Mouse (Mus musculus) forebrain, embryonic 10.5 days (tissue): ENCODE measurements at regions not wholly inside any gene's neighbourhood (a gene's known extent, or its start where the extent isn't known, plus 50 kb on each side); places are given as distances from the start of the nearest gene placed in this dataset.

ENCODE experiments used
- DNase-seq: peaks from one replicate; pipeline ENCODE4 v3.0.0-alpha.2; 2017; ENCODE audit warnings: low spot score; ENCODE audit errors: extremely low spot score
- H3K27ac ChIP-seq: fragments of 300-500 bp; sonication (generic); 2 replicates; pipeline ENCODE4 v1.5.1; 2016; ENCODE audit warnings: mild to moderate bottlenecking
- H3K27me3 ChIP-seq: fragments of 300-500 bp; sonication (generic); 2 replicates; pipeline ENCODE4 v1.6.1; 2016; ENCODE audit warnings: mild to moderate bottlenecking; ENCODE audit not compliant: poor library complexity, severe bottlenecking
- H3K36me3 ChIP-seq: fragments of 300-500 bp; sonication (generic); replicated peaks from 2 replicates; pipeline ENCODE4 v1.6.1; 2016; ENCODE audit warnings: mild to moderate bottlenecking, moderate library complexity
- H3K4me1 ChIP-seq: fragments of 300-500 bp; sonication (generic); 2 replicates; pipeline ENCODE4 v1.6.1; 2016
- H3K4me3 ChIP-seq: fragments of 300-500 bp; sonication (generic); 2 replicates; pipeline ENCODE4 v1.5.1; 2016; ENCODE audit warnings: mild to moderate bottlenecking, moderate library complexity
- H3K9me3 ChIP-seq: fragments of 300-500 bp; sonication (generic); 2 replicates; pipeline ENCODE4 v1.6.1; 2016; ENCODE audit warnings: mild to moderate bottlenecking, moderate library complexity
- WGBS: fragments of 180-500 bp; shearing (Covaris S2); methylation state at CpG from one replicate; pipeline ENCODE4 v1.1.7; 2016; 5-methylcytosine and 5-hydroxymethylcytosine counted together

- WGBS: 86% methylated on average over 4 of the region's 4 CpGs
- peaks cover 18% of the 10 kb centered on the region for H3K4me1 ChIP-seq
Observed at GRCm38 (mm10) chr8:89167026-89167425, 123.1 kb upstream of the Sall1 start.

GRCm38 (mm10) chr8:89156909-89157308 is 112.9 kb upstream of the Sall1 start:
- WGBS: 87% methylated on average over 1 of the region's 1 CpGs
- H3K9me3 ChIP-seq: no peaks in the 10 kb centered on the region
- no peaks in the 10 kb centered on the region for H3K27me3 ChIP-seq
- no peak overlapping the region for H3K27ac ChIP-seq
- H3K4me1 ChIP-seq: peaks cover 14% of the 10 kb centered on the region; the same call in 1 of the 2 replicates
- no peaks in the 10 kb centered on the region for H3K36me3 ChIP-seq
- DNase-seq: no peak
- no peak overlapping the region for H3K4me3 ChIP-seq

More at GRCm38 (mm10) chr8:89167026-89167425, 123.1 kb upstream of the Sall1 start:
- Histone ChIP-seq H3K27ac (no peak overlapping the region), H3K4me3 (no peak overlapping the region), H3K9me3 (no peaks in the 10 kb centered on the region), H3K36me3 (no peaks in the 10 kb centered on the region), H3K27me3 (no peaks in the 10 kb centered on the region)
- DNase-seq: no peak

DNA sequence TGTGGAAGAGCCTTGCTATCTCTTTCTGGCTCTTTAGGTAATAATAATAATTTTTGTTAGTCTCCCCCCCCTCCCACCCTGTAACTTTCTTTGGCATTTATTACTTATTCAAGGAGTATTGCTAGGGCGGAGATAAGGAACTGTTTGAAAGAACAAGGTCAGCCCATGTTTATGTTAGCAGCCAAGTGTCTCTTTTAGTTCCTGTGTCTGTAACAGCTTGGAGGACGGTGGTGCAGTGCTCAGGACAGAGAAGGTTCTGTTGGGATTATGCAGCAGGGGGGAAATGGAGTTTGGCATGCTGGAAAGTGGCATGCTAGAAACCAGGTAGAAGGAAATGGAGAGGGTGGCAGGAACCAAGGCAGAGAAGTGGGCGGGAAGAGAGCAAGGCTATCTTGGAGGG is 109.6 kb upstream of the Sall1 start:
- H3K36me3 ChIP-seq: no peaks in the 10 kb centered on the region
- H3K4me3 ChIP-seq: no peak overlapping the region
- WGBS: 78% methylated on average over 3 of the region's 3 CpGs
- H3K4me1 ChIP-seq: peaks cover 14% of the 10 kb centered on the region; the same call in 1 of the 2 replicates
- DNase-seq: no peak
- no peaks in the 10 kb centered on the region for H3K27me3 ChIP-seq
- H3K27ac ChIP-seq: no peak overlapping the region
- H3K9me3 ChIP-seq: no peaks in the 10 kb centered on the region

- Histone ChIP-seq H3K9me3 (no peaks in the 10 kb centered on the region), H3K4me1 (peaks cover 14% of the 10 kb centered on the region; the same call in 1 of the 2 replicates), H3K27me3 (no peaks in the 10 kb centered on the region), H3K4me3 (no peak overlapping the region), H3K36me3 (no peaks in the 10 kb centered on the region), H3K27ac (no peak overlapping the region)
- DNase-seq: no peak
- WGBS: 86% methylated on average over 17 of the region's 17 CpGs
Observed at GRCm38 (mm10) chr8:89152867-89153595, 109.1 kb upstream of the Sall1 start.

GRCm38 (mm10) chr8:89152331-89152730 is 108.4 kb upstream of the Sall1 start:
- 93% methylated on average over 8 of the region's 8 CpGs for WGBS
- H3K4me1 ChIP-seq: peaks cover 14% of the 10 kb centered on the region; the same call in 1 of the 2 replicates
- no peaks in the 10 kb centered on the region for H3K36me3 ChIP-seq
- DNase-seq: no peak
- no peak overlapping the region for H3K27ac ChIP-seq
- no peak overlapping the region for H3K4me3 ChIP-seq
- no peaks in the 10 kb centered on the region for H3K27me3 ChIP-seq
- H3K9me3 ChIP-seq: no peaks in the 10 kb centered on the region

GRCm38 (mm10) chr8:89150952-89151351 is 107.0 kb upstream of the Sall1 start:
- WGBS: 94% methylated on average over 2 of the region's 2 CpGs
- no peak overlapping the region for H3K27ac ChIP-seq

GRCm38 (mm10) chr8:89141529-89142235 is 97.7 kb upstream of the Sall1 start:
- 55% methylated on average over 8 of the region's 8 CpGs for WGBS
- peaks cover 27% of the 10 kb centered on the region for H3K27me3 ChIP-seq
- H3K36me3 ChIP-seq: no peaks in the 10 kb centered on the region
- peaks cover 29% of the 10 kb centered on the region for H3K4me1 ChIP-seq
- peak overlapping the region; percentile 53 for H3K27ac ChIP-seq
- no peak for DNase-seq
- H3K4me3 ChIP-seq: no peak overlapping the region
- no peaks in the 10 kb centered on the region for H3K9me3 ChIP-seq

More at GRCm38 (mm10) chr8:89150952-89151351, 107.0 kb upstream of the Sall1 start:
- no peaks in the 10 kb centered on the region for H3K36me3 ChIP-seq
- H3K27me3 ChIP-seq: no peaks in the 10 kb centered on the region
- DNase-seq: no peak
- H3K4me1 ChIP-seq: peaks cover 14% of the 10 kb centered on the region; the same call in 1 of the 2 replicates
- no peak overlapping the region for H3K4me3 ChIP-seq
- H3K9me3 ChIP-seq: no peaks in the 10 kb centered on the region

DNA sequence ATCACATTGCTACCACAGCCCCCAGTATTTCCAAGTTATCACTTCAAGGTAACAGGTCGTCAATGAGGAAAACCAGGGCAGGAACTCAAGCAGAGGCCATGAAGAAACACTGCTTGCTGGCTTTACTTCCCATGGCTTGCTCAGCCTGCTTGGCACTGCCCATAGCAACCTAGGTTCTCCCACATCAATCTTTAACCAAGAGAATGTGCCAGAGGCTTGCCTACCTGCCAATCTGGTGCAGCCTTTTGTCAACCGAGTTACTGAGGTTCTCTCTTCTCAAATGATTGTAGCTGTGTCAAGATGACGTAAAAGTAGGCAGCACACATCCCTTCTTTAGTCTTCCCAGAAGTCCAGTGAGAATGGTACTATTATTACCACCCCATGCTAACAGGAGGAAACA is 95.9 kb upstream of the Sall1 start:
- no peak for DNase-seq
- H3K27ac ChIP-seq: no peak overlapping the region
- H3K4me3 ChIP-seq: no peak overlapping the region
- no peaks in the 10 kb centered on the region for H3K36me3 ChIP-seq
- no peaks in the 10 kb centered on the region for H3K9me3 ChIP-seq
- 82% methylated on average over 3 of the region's 3 CpGs for WGBS
- H3K4me1 ChIP-seq: peaks cover 34% of the 10 kb centered on the region
- peaks cover 27% of the 10 kb centered on the region for H3K27me3 ChIP-seq

- 85% methylated on average over 8 of the region's 8 CpGs for whole genome bisulfite sequencing
- DNase-seq: no peak
- Histone ChIP-seq H3K27me3 (peaks cover 15% of the 10 kb centered on the region), H3K4me1 (peaks cover 38% of the 10 kb centered on the region), H3K36me3 (no peaks in the 10 kb centered on the region), H3K4me3 (no peak overlapping the region), H3K27ac (no peak overlapping the region), H3K9me3 (no peaks in the 10 kb centered on the region)
Observed at GRCm38 (mm10) chr8:89138416-89139125, 94.6 kb upstream of the Sall1 start.

- WGBS: 85% methylated on average over 19 of the region's 19 CpGs
- Histone ChIP-seq H3K27me3 (no peaks in the 10 kb centered on the region), H3K4me1 (peaks cover 20% of the 10 kb centered on the region), H3K4me3 (no peak overlapping the region), H3K36me3 (no peaks in the 10 kb centered on the region), H3K27ac (no peak overlapping the region), H3K9me3 (no peaks in the 10 kb centered on the region)
- DNase-seq: no peak
Observed at GRCm38 (mm10) chr8:89134581-89135484, 90.9 kb upstream of the Sall1 start.

DNA sequence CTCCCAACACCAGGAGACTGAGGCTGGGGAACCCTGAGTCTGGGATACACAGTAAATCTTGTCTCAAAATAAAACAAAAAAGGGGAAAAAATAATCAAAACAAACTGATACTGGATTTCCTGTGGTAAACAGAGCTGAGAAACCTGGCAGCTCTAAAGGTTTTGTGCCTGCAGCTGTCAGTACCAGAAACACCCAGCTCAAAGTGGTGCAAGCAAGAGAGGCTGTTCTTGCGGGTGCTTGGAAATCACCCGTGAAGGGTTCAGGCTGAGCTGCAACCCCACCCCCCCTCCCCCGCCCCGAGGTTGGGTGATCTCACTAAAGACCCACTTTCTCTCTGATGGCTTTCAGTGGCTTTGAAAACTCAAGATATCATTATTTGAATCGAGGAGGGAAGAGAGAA is 90.1 kb upstream of the Sall1 start:
- Histone ChIP-seq H3K9me3 (no peaks in the 10 kb centered on the region), H3K27ac (no peak overlapping the region), H3K4me1 (peaks cover 20% of the 10 kb centered on the region), H3K4me3 (no peak overlapping the region), H3K36me3 (no peaks in the 10 kb centered on the region), H3K27me3 (no peaks in the 10 kb centered on the region)
- WGBS: 64% methylated on average over 5 of the region's 5 CpGs
- DNase-seq: no peak

GRCm38 (mm10) chr8:89121051-89121450 is 77.1 kb upstream of the Sall1 start:
- H3K9me3 ChIP-seq: no peaks in the 10 kb centered on the region

More at GRCm38 (mm10) chr8:89121051-89121450, 77.1 kb upstream of the Sall1 start:
- no peak for DNase-seq
- WGBS: 86% methylated on average over 6 of the region's 6 CpGs
- Histone ChIP-seq H3K27ac (no peak overlapping the region), H3K36me3 (no peaks in the 10 kb centered on the region), H3K4me3 (no peak overlapping the region), H3K4me1 (no peaks in the 10 kb centered on the region), H3K27me3 (no peaks in the 10 kb centered on the region)
